Mouse (Mus musculus) intestine, embryonic 14.5 days (tissue): ENCODE measurements around the gene Fancc. TPM values are rescaled to one million over a fixed set of nuclear protein-coding genes. Genes with fewer than 3 reads are reported as not detected.

Experiments used
- ATAC-seq: fragments of 200-750 bp; cut with Nextera tagmentation; replicated peaks from 2 replicates; pipeline ENCODE4 v1.8.0; 2017; ENCODE audit warnings: low read depth, moderate number of reproducible peaks, moderate TSS enrichment, moderate library complexity; ENCODE audit not compliant: low FRiP score, low TSS enrichment
- DNase-seq: peaks from one replicate; pipeline ENCODE4 v3.0.0-alpha.2; 2018; ENCODE audit warnings: low spot score
- H3K27ac ChIP-seq: fragments of 300-500 bp; sonication (generic); 2 replicates; pipeline ENCODE4 v1.5.1; 2014; ENCODE audit warnings: low read depth, mild to moderate bottlenecking, control low read depth
- H3K27me3 ChIP-seq: fragments of 300-500 bp; sonication (generic); replicated peaks from 2 replicates; pipeline ENCODE4 v1.6.1; 2014; ENCODE audit warnings: low read length, control low read depth; ENCODE audit not compliant: control insufficient read depth, insufficient read depth
- H3K36me3 ChIP-seq: fragments of 300-500 bp; sonication (generic); 2 replicates; pipeline ENCODE4 v1.6.1; 2014; ENCODE audit warnings: low read length, control low read depth; ENCODE audit not compliant: control insufficient read depth, insufficient read depth
- H3K4me1 ChIP-seq: fragments of 300-500 bp; sonication (generic); replicated peaks from 2 replicates; pipeline ENCODE4 v1.6.1; 2014; ENCODE audit warnings: low read length, control low read depth, mixed read lengths; ENCODE audit not compliant: control insufficient read depth, insufficient read depth
- H3K4me2 ChIP-seq: fragments of 300-500 bp; sonication (generic); 2 replicates; pipeline ENCODE4 v1.6.1; 2014; ENCODE audit warnings: low read length
- H3K4me3 ChIP-seq: fragments of 300-500 bp; sonication (generic); 2 replicates; pipeline ENCODE4 v1.5.1; 2014; ENCODE audit warnings: low read depth, low read length, control low read depth, mixed read lengths
- H3K9ac ChIP-seq: fragments of 300-500 bp; sonication (generic); 2 replicates; pipeline ENCODE4 v1.6.1; 2014; ENCODE audit warnings: mild to moderate bottlenecking, low read length
- H3K9me3 ChIP-seq: fragments of 300-500 bp; sonication (generic); 2 replicates; pipeline ENCODE4 v1.6.1; 2016; ENCODE audit warnings: low read length, control low read depth; ENCODE audit not compliant: control insufficient read depth
- WGBS: fragments of 180-500 bp; shearing (Covaris S2); extraction: QIAGEN DNeasy Blood & Tissue Kit; methylation state at CpG from one replicate; pipeline ENCODE4 v1.1.7; 2014; 5-methylcytosine and 5-hydroxymethylcytosine counted together
- polyA plus RNA-seq: library from polyadenylated mRNA; unstranded; fragments of >200 nt; fragmentation: Nextera tagmentation; extraction: Ambion mirVana; gene quantifications from 2 replicates; pipeline ENCODE4 v1.2.1, GENCODE M21; 2014

The Fancc gene
- polyA plus RNA-seq, 1 experiment from 2014 or later = 18.3 TPM

DNA sequence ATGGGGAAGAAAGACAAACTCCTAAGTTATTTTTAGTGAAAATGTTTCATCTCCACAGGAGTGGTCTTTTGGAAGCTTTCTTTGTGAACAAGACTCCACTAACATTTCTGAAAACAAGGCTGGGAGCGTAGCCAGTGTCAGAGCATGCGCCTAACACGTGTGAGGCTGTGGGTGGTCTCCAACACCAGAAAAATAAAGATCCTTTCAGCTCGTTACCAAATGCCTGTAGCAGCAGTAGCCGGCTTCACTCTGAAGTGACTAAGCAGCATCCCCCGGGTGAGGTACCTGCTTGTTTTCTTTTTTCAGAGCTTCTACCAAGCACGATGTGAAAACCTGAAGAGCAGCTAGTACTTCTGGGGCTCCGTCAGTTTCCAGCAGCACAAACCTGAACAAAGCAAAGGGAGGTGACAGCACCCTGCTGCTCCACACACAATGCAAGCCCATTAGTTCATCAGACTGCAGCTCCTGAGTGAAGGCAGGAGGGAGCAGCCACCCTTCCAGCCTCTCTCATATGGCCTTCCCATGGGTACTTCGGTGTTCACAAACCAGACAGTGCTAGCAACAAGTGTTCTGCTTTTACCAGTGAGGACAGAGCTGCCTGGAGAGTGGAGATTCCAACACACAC is 166.7 kb downstream of the Fancc start:
- no peak for DNase-seq
- Histone ChIP-seq H3K9ac (no peak overlapping the region), H3K27me3 (no peaks in the 10 kb centered on the region), H3K36me3 (no peaks in the 10 kb centered on the region), H3K4me3 (no peak overlapping the region), H3K27ac (peak overlapping the region; percentile 54; the same call in 1 of the 2 replicates), H3K4me1 (peaks cover 12% of the 10 kb centered on the region; the same call in 1 of the 2 replicates), H3K4me2 (no peak overlapping the region), H3K9me3 (no peaks in the 10 kb centered on the region)
- no peak for ATAC-seq
- WGBS = 49% methylated on average over 9 of the region's 9 CpGs

DNA sequence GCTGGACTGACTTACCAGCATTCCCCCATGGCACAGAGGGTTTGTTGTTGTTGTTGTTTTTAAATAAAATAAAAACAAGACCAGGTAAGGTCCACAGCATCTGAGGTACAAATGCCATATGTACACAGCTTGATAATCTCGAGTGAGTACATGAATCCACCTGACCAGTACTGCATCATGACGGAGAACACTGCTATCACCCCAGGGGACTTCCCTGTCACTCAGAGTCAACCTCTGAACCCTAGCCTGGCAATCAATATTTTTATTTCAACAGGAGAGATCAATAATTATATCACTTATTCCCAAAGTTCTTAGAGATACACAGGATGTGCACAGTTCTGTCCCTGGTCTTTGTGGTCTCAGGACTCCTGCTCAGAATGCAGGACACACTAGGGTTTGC is 171.1 kb downstream of the Fancc start:
- WGBS = 82% methylated on average over 2 of the region's 2 CpGs
- ATAC-seq (no peak), DNase-seq (no peak)
- peaks cover 10% of the 10 kb centered on the region; the same call in 1 of the 2 replicates for H3K4me1 ChIP-seq
- no peak overlapping the region for H3K27ac ChIP-seq
- no peaks in the 10 kb centered on the region for H3K27me3 ChIP-seq
- no peak overlapping the region for H3K9ac ChIP-seq
- H3K4me2 ChIP-seq = no peak overlapping the region
- H3K9me3 ChIP-seq = no peaks in the 10 kb centered on the region
- no peak overlapping the region for H3K4me3 ChIP-seq
- H3K36me3 ChIP-seq = no peaks in the 10 kb centered on the region

DNA sequence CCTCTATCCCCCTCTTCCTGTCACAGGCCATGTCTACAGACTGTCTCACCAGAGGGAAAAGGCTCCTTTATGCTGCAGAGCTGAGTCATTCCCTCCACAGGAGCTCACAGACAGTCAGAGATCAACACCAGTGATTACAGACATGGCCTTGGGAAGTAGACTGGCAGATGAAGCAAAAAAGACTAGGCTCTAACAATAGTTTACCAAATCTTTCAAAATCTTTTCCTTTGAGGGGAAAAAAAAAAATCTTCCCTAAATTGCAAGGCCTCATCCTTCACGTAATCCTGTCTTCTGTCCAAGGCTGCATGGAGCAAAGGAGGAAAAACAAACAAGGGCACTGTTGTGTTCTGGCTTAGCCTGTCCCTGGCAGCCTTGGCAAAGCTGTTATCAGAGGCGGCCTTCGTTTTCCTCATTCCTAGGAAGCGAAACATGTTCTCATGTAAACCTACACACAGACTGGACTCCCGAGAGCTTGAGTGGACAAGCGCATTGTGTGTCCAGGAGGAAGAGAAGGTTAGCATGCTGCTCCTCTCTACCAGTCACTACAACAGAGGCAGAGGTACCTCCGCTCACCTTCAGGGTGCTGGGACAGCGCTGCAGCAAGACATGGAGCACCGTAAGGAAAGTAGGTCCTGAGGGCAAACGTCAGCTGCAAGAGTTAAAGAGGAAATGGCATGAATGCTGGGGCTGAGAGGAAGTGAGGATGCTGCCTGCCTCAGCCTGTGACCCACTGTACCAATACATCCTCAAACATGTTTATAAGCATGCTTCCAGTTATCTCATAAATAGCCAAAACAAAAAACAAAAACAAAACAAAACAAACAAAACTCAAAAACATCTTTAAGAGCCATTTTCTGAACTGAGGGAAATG is 171.9 kb downstream of the Fancc start:
- Histone ChIP-seq H3K4me1 (peaks cover 5% of the 10 kb centered on the region; the same call in 1 of the 2 replicates), H3K4me3 (no peak overlapping the region), H3K9me3 (no peaks in the 10 kb centered on the region), H3K4me2 (no peak overlapping the region), H3K36me3 (no peaks in the 10 kb centered on the region), H3K9ac (no peak overlapping the region), H3K27ac (peak overlapping the region; percentile 30), H3K27me3 (no peaks in the 10 kb centered on the region)
- 76% methylated on average over 10 of the region's 10 CpGs for WGBS
- no peak for ATAC-seq
- DNase-seq = no peak

DNA sequence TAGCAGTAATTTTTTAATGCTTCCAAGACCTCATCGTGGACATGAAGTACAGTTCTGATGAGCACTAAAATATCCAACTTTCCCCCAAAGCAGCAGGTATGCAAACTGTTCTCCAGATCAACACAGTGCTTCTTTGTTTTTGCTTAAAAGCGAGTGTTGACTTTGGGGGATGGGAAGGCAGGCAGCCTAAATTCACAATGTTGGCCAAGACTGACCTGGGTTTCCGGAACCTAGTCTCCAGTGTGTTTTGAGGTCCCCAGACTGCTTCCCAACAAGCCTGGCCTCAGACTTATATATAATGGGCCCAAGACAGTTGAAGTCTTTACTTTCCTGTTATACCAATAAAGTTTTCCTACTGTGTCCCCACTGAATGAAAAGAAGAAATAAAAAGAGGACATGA is 172.8 kb downstream of the Fancc start:
- no peak for ATAC-seq
- WGBS = 64% methylated on average over 3 of the region's 3 CpGs
- H3K4me2 ChIP-seq = no peak overlapping the region
- no peak for DNase-seq
- no peak overlapping the region for H3K4me3 ChIP-seq
- H3K27ac ChIP-seq = no peak overlapping the region
- H3K4me1 ChIP-seq = no peaks in the 10 kb centered on the region; the same call in 1 of the 2 replicates
- no peaks in the 10 kb centered on the region for H3K36me3 ChIP-seq
- no peak overlapping the region for H3K9ac ChIP-seq
- no peaks in the 10 kb centered on the region for H3K9me3 ChIP-seq
- no peaks in the 10 kb centered on the region for H3K27me3 ChIP-seq

DNA sequence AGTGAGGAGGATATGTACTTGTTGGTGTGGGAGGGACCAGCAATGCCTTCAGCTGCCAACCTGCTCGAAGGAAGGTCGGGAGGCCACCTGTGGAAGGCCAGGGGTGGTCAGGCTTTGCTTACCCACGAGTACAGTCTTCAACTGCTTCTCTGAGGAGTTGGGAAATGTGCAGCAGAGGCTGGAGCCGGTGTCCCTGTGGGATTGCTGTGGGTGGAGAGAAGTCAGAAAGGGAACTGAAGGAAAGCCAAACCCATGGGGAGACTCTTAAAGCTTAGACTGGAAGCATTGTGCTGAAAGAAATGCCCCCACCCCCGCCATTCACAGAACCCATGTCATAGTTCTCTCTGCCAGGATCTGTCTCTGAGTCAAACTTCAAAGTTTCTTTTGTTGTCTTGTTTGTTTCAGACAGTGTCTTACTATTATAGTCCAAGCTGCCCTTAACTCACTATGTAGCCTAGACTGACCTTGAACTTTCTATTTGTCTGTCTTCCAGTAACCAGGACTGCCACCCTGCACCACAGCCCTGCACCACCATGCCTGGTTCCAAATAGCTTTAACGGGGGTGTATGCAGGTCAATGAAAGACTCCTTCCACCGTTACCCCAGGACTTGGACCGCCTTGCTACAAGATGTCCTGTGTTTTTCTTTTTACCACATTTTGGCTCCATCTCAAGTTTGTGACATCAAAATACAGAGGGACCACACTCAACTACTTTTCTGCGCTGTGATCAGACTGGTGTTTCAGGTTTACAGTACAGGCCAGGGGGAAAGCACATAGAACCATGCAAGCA is 173.6 kb downstream of the Fancc start:
- no peaks in the 10 kb centered on the region; the same call in 1 of the 2 replicates for H3K4me1 ChIP-seq
- ATAC-seq (no peak), DNase-seq (no peak)
- no peak overlapping the region for H3K27ac ChIP-seq
- H3K9ac ChIP-seq = no peak overlapping the region
- 85% methylated on average over 9 of the region's 9 CpGs for WGBS
- H3K4me2 ChIP-seq = no peak overlapping the region
- H3K4me3 ChIP-seq = no peak overlapping the region
- H3K36me3 ChIP-seq = no peaks in the 10 kb centered on the region
- H3K9me3 ChIP-seq = no peaks in the 10 kb centered on the region
- no peaks in the 10 kb centered on the region for H3K27me3 ChIP-seq

DNA sequence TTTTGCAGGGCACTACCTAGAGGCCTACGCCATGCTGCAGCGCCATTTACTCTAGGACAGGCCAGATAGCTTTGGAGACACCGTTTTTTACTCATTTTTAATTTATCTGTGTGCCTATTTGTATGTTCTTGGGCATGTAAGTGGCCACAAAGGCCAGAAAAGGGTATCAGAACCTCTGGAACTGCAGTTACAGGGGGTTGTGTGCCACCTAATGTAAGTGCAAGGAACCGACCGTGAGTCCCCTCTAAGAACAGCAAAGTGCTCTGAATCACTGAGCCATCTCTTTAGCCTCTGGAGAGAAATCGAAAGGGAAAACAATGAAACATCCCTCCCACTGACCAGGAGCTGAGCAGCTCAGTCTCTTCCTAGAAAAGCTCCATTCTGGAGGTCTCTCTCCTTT is 174.3 kb downstream of the Fancc start:
- Histone ChIP-seq H3K9me3 (no peaks in the 10 kb centered on the region), H3K36me3 (no peaks in the 10 kb centered on the region), H3K27me3 (no peaks in the 10 kb centered on the region), H3K4me1 (peaks cover 2% of the 10 kb centered on the region), H3K4me2 (no peak overlapping the region), H3K4me3 (no peak overlapping the region), H3K9ac (no peak overlapping the region), H3K27ac (no peak overlapping the region)
- ATAC-seq = no peak
- no peak for DNase-seq
- WGBS = 87% methylated on average over 6 of the region's 6 CpGs

DNA sequence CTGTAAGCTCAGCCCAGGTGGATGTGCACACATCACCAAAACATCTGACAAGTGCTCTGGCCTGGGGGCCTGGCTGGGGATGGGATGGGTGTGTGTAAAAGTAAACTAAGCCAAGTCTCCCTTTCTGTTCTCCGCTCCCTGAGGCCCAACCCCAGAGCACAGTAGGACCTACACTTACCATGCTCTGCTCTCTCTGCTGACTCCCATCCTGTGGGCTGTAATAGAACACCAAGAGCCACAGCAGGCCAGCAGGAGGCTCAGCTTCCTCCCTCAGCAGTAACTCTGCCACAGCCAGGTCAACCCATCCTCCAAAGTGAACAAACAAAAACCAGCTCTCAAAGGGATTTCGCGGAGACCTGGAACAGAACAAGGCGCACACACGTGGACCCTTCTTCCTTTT is 175.4 kb downstream of the Fancc start:
- no peak overlapping the region for H3K9ac ChIP-seq
- no peak for DNase-seq
- H3K36me3 ChIP-seq = peaks cover 5% of the 10 kb centered on the region; the same call in 1 of the 2 replicates
- no peaks in the 10 kb centered on the region for H3K27me3 ChIP-seq
- H3K27ac ChIP-seq = no peak overlapping the region
- ATAC-seq = no peak
- no peaks in the 10 kb centered on the region for H3K9me3 ChIP-seq
- WGBS = 50% methylated on average over 5 of the region's 5 CpGs
- peaks cover 5% of the 10 kb centered on the region for H3K4me1 ChIP-seq
- H3K4me2 ChIP-seq = no peak overlapping the region
- H3K4me3 ChIP-seq = no peak overlapping the region

DNA sequence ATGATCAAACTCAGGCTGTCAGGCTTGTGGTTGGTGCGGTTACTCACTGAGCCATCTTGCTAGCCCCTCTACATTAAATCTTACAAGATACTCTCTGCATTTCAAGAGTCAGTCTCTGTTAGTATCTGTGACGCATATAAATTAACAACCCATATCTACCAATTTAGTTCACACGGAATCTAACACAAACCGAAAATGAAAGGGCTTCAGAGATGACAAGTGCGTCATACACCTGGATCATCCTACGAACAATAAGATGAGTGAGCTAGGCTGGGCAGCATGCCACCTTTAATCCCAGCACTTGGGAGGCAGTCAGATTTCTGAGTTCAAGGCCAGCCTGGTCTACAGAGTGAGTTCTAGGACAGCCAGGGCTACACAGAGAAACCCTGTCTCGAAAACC is 177.3 kb downstream of the Fancc start:
- no peak overlapping the region for H3K4me3 ChIP-seq
- 95% methylated on average over 7 of the region's 7 CpGs for WGBS

More for the DNA sequence above, 177.3 kb downstream of the Fancc start:
- ATAC-seq = no peak
- H3K4me2 ChIP-seq = no peak overlapping the region
- no peaks in the 10 kb centered on the region for H3K9me3 ChIP-seq
- H3K36me3 ChIP-seq = peaks cover 7% of the 10 kb centered on the region; the same call in 1 of the 2 replicates
- no peaks in the 10 kb centered on the region for H3K27me3 ChIP-seq
- no peak overlapping the region for H3K9ac ChIP-seq
- H3K27ac ChIP-seq = no peak overlapping the region
- H3K4me1 ChIP-seq = peaks cover 5% of the 10 kb centered on the region
- no peak for DNase-seq
